Mouse (Mus musculus) T-cell, adult 2 months (primary cell): Measurements from ENCODE around the gene Olfr1260.

ENCODE experiments used
- DNase-seq: peaks from one replicate; pipeline ENCODE4 v3.0.0; 2022; ENCODE audit warnings: low spot score

Gene Olfr1260

GRCm38 (mm10) chr2:89974184-89974583, at the start of gene Olfr1260:
TSS of gene Olfr1260 (plus strand) at chr2:89974340.
- DNase-seq: no peak

DNA sequence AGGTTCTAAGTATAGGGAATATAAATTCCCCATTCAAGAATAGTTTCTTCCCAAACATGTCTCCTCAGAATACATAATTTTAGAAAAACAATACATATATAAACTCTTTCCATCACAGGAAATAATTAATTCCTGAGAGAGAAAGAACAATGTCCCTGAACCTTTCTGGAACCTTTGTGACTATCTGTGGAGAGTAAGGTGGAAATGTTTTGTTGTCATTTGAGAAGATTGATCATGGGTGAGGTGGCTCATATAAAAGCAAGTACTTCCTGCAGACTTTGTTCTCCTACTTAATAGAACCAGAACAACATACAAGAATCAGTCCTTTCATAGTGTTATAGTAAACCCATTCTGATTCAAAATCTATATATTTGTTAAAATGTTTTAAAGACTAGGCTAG, 47.1 kb upstream of the Olfr1260 start, which contains the start of gene Olfr1258:
Olfr1258 (plus strand) TSS at position 301 of the 400 bp plus-strand sequence.
- no peak for DNase-seq

DNA sequence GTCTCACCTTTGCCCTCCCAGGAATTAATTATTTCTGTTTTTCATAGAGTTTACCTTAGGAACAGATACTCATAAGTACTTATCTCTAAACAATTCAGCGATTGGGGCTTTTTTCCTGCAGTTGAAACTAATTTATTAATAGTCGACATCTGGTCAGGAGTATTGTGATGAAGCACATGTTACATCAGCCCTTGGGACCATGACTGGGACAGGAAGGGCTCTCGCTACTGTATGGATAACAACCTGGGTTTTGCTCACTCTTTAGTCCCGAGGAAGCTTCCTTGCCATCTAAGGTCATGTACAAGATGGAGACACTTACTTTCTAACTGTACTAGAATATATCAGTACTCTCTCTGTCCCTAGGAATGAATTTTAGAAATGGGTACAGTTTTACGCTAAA, 25.6 kb upstream of the Olfr1260 start, which contains the start of gene Olfr1259:
Olfr1259 (minus strand) TSS at position 101 of the 400 bp plus-strand sequence.
- DNase-seq: no peak

DNA sequence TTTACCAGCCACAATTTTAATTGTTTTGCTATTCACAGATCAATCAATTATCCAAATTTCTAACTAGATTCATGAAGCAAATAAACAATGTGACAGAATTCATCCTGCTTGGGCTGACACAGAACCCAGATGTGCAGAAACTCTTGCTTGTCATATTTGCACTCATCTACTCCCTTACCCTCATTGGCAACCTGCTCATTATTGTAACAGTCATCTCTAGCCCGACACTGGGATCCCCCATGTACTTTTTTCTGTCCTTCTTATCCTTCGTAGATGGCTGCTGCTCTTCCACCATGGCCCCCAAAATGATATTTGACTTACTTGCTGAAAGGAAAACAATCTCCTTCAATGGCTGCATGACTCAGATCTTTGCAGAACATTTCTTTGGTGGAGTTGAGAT, 3.6 kb downstream of the Olfr1260 start:
- DNase-seq: no peak

GRCm38 (mm10) chr2:89990921-89991320, 16.8 kb downstream of the Olfr1260 start, which contains the start of gene Olfr1261:
TSS of gene Olfr1261 (plus strand) at chr2:89991221.
- DNase-seq: no peak

DNA sequence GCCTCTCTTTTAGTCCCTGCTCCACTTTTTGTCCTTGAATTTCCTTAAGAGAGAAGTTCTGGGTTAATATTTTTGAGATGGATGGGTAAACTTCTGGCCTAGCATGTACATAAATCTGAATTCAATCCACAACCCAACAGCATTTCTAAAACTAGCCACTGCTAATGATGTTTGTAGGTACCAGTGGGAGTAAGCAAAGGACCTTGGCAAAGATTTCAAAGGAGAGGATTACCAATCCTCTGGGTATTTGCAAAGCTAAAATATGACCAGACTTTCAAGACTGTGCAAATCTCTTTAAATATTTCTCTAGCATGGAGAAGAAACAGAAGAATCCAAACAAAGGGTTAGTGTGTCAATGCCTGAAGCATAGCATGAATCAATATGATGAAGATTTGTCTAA, 25.7 kb downstream of the Olfr1260 start, which contains the start of gene Olfr1262:
Olfr1262 (plus strand) TSS at position 301 of the 400 bp plus-strand sequence.
- no peak for DNase-seq

GRCm38 (mm10) chr2:90011831-90012230, 37.7 kb downstream of the Olfr1260 start, which contains the start of gene Olfr1263:
TSS of gene Olfr1263 (plus strand) at chr2:90012131.
- no peak for DNase-seq

DNA sequence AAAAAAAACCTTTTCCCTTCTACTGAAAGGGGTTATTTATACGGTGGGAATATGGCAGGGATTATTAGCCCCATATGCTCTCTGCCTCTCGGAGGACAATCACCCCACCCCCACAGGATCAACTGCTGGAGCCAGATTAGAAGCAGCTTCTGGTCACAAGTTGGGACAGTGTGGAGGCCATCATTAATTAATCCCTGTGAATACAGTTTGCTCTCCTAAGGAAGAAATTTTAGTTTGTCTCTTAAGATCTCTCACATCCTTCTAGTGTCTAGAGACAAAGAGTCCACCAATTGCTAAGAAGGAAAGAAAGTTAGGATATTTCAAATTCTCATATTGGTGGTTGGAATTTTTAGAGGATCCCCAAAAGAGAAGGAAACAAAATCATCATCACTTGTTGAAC, 51.3 kb downstream of the Olfr1260 start, which contains the start of gene Olfr1264:
Olfr1264 (minus strand) TSS at position 101 of the 400 bp plus-strand sequence.
- DNase-seq: no peak
